Mouse (Mus musculus): ENCODE data around the gene Arl16.
A peak's percentile ranks its signal among the peaks of the same experiment; 100 is the strongest.

Arl16 gene

DNA sequence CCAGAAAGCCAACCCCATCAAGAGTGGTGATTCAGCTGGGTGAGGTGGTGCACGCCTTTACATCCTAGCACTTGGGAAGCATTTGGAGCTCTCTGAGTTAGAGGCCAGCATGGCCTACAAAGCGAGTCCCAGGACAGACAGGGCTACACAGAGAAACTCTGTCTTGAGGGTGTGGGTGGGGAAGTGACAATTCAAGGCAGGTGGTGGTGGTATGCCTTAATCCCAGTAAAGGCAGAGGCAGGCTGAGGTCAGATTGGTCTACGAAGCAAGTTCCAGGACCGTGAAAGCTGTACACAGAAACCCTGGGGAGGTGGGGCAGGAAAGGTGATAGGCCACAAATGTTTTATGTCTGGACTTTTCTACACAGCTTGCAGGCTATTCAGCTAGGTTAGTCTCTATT, 12.4 kb downstream of the Arl16 start:
- no peak for ATAC-seq (ENCODE audit: insufficient number of reproducible peaks, low FRiP score, low TSS enrichment)

DNA sequence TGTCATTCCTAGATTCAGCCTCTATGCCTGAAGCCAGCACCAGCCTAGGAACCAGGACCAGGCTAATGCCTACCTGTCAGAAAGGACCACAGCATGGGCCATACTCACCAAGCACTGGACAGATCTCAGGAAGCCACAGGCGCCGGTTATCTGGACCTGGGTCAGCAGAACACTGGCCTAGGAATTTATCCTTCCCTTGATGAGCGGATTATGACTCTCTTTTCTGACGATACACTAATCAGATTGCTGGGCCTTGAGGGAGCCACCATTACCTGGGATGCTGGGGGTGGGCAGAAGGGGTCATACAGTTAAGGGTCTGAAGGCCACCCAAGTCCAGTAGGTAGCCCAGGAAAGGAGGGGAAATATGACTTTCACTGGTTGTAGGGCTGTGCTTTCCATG, 14.1 kb downstream of the Arl16 start, which contains the start of gene Pde6g:
Pde6g (minus strand) TSS at position 195 of the 400 bp plus-strand sequence.
- no peak for ATAC-seq (ENCODE audit: insufficient number of reproducible peaks, low FRiP score, low TSS enrichment)

DNA sequence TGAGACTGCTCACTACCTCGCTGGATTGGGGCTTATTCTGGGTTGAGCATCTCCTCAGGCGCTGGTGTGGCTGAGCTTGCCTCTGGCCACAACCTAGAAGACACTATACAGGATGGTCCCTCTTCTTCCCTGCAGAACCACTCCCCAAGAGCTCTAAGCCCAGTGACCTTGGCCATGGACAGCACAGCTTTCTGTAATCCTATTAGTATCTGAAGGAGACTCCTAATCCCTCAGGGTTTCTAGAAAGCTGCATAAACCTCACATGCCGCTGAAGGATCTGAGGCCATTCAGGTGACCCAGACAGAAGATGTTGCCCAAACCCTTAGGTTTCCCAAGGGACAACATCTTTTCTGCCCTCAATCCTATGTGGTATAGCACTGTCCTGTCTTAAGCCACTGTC, 15.2 kb downstream of the Arl16 start:
- no peak for ATAC-seq (ENCODE audit: insufficient number of reproducible peaks, low FRiP score, low TSS enrichment)

- no peak for ATAC-seq (ENCODE audit: insufficient number of reproducible peaks, low FRiP score, low TSS enrichment)
These were observed 20.2 kb downstream of the Arl16 start for GRCm38 (mm10) chr11:120447179-120447578.

DNA sequence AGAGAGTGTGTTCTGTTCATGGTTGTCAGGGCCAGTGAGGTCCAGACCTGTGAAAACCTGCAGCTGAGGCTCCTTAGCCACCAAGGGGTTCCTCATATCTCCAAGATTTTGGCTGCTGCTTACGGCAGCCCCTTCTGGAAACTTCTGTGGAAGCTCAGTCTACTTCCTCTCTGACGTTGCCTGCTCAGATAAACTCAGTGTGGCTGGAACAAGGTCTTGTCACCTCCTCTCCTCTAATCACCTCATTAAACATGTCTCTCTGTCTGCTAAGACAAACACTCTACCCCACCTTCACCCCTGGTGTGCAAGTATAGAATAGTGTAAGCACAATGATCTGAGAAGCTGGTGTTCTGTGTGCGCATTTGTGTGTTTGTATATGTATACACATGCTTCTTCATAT, 21.9 kb downstream of the Arl16 start:
- ATAC-seq (ENCODE audit: insufficient number of reproducible peaks, low FRiP score, low TSS enrichment) = no peak

- ATAC-seq (ENCODE audit: insufficient number of reproducible peaks, low FRiP score, low TSS enrichment) = no peak
These were observed 23.3 kb downstream of the Arl16 start for GRCm38 (mm10) chr11:120444106-120444505.

- ATAC-seq (ENCODE audit: insufficient number of reproducible peaks, low FRiP score, low TSS enrichment) = no peak
These were observed 24.6 kb downstream of the Arl16 start for GRCm38 (mm10) chr11:120442765-120443280.

DNA sequence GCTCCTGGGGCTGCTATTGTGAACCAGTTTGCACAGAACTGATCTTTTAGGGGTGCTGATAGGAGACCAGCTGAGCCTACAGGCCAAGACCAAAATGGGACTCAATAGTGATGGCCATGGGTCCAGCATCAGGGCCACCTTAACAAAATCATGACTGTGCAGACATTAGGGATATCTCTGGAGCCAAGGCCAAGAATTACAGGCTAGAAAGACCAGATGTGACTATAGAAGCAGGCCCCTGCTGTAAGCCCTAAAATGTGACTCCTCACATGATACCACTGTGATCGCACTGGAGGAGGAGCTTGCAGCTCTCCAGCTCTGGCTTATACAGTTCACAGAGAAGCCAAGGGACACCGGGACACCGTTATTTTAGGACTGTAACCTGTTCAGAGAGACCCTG, 25.1 kb downstream of the Arl16 start, which contains the start of gene Tspan10:
Tspan10 (plus strand) TSS at position 301 of the 400 bp plus-strand sequence.
- no peak for ATAC-seq (ENCODE audit: insufficient number of reproducible peaks, low FRiP score, low TSS enrichment)

- no peak for ATAC-seq (ENCODE audit: insufficient number of reproducible peaks, low FRiP score, low TSS enrichment)
These were observed 29.5 kb downstream of the Arl16 start for GRCm38 (mm10) chr11:120437857-120438385.

- ATAC-seq (ENCODE audit: insufficient number of reproducible peaks, low FRiP score, low TSS enrichment) = peak; percentile 40; the same call in 1 of the 2 replicates
These were observed 30.1 kb downstream of the Arl16 start, which contains the start of gene Nploc4 for GRCm38 (mm10) chr11:120437152-120437856. Nploc4 (minus strand) TSS chr11:120437708.

GRCm38 (mm10) chr11:120426727-120427126, 40.7 kb downstream of the Arl16 start:
- no peak for ATAC-seq (ENCODE audit: insufficient number of reproducible peaks, low FRiP score, low TSS enrichment)

DNA sequence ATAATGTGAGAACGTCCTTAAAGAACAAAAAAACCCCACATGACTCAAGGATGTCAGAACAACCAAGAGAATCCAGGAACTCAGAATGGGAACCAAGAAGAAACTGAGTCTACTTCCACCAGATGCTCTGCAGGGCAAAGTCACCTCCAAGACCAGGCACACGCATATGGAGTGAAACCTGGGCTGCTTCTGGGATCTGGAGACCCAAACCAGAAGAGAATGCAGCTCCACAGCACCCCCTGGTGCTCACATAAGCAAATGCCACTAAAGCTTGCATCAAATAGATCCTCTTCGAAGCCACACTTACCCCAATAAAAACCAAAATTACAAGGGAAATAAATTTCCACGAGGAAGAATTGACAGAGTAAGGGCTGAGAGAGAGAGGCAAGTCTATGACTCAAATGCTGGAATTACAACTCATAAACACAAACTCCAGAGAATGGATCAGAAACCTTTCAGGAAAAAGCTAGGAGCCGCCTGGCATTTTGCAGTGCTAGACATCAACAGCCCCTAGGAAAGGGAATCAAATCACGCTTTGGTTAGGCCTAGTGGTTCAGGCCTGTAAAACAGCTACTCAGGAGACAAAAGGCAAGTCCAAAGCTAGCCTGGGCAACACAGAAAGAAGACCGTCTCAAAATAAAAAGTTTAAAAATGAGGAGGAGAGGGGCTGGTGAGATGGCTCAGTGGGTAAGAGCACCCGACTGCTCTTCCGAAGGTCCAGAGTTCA, 43.7 kb downstream of the Arl16 start:
- no peak for ATAC-seq (ENCODE audit: insufficient number of reproducible peaks, low FRiP score, low TSS enrichment)

DNA sequence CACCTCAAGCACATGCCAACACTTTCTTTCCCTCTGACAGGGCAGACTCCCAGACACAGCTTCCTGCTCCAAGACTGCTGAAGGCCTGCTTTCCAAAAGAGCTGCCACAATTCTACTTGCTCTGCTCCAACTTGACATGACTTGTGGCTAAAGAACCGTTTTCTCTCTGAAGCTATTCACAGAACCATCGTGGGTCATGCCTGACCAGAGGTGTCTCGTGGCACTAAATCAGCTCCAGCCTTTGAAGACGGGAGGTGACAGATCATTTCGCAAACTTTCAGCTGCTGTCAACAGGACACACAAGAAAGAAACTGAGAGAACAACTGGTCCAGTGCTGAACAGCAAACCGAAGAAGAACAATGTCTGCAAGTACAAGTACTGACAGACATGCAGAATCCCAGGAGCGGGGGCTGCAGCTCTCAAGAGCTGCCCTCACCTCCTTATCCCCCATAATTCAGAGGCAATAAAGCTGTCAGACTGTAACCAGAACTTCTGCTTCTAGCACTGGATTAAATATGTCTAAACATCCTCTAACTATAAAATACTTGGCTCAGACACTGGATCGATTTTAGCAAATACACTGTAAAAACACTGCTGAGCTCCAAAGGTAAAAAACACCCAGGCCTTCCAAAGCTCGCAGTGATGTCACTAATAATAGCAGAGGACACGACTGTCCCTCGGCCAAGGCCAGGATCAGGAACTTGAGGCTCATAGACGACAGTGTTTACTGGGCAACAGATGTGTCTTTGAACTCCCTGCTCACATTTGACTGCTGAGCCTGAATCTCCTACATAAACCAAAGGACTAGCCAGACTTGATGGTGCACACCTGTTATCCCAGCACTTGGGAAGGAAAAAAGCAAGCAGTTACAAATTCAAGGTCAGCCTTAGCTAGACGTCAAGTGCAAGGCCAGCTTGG, 44.5 kb downstream of the Arl16 start:
- no peak for ATAC-seq (ENCODE audit: insufficient number of reproducible peaks, low FRiP score, low TSS enrichment)

DNA sequence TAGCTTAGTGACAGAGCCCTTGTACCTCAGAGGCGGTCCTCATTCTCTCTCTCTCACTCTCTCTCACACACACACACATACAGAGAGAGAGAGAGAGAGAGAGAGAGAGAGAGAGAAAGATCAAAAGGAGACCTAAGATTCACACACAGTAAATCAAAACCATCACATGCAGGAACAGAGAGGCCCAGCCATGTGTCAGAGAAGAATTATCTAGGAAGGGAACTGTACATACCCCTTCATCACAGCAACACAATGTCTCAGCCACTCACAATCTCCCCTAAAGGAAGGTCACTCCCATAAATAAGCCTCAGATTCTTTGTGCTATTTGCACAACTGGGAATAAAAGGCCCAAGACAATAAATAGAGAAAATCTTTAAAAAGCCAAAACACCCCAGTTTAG, 48.8 kb downstream of the Arl16 start:
- ATAC-seq (ENCODE audit: insufficient number of reproducible peaks, low FRiP score, low TSS enrichment) = no peak

DNA sequence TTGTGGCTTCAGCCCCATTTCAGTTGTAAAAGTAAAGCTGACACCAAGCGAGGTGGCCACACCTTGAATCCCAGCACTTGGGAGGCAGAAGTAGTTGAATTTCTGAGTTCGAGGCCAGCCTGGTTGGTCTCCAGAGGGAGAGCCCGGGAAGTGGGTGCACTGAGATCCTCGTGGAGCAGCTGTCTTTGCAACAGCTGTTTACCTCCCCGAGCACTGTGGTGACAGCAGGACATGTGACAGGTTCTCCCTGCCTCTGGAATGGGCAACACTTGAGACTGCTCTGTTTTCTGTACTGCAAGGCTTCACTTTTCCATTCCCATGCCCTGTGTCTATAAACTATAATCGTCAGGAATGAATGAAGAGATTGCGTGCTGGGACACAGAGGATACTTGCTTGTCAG, 49.6 kb downstream of the Arl16 start:
- ATAC-seq (ENCODE audit: insufficient number of reproducible peaks, low FRiP score, low TSS enrichment) = no peak

Data from cerebellum, adult (tissue).